Mouse (Mus musculus) MEL (cell line): ENCODE measurements around the gene Eef2. TPM values are rescaled to one million over a fixed set of nuclear protein-coding genes. Genes with fewer than 3 reads are reported as not detected.

Source experiments
- DNase-seq: peaks from one replicate; pipeline ENCODE4 v3.0.0; 2011; ENCODE audit warnings: low read depth, low spot score
- H3K27ac ChIP-seq: 2 replicates; pipeline ENCODE4 v1.5.1; 2012; ENCODE audit warnings: low read depth, mild to moderate bottlenecking, control low read depth, low read length, moderate library complexity; ENCODE audit not compliant: control insufficient read depth
- H3K27me3 ChIP-seq, 2 experiments: fragments of 150-350 bp in 1 of 2; sonication (generic) in 1 of 2; 2 replicates each; pipeline ENCODE4 v1.6.1; 2012; ENCODE audit warnings: low read length in 2 of 2, mild to moderate bottlenecking in 2 of 2, improper control_type of control experiment in 1 of 2, moderate library complexity in 1 of 2; ENCODE audit not compliant: insufficient read depth in 2 of 2, control insufficient read depth in 1 of 2
- H3K36me3 ChIP-seq, 2 experiments: 2 replicates each; pipeline ENCODE4 v1.6.1; 2012 to 2014; ENCODE audit warnings: low read length in 2 of 2, improper control_type of control experiment in 1 of 2, inconsistent platforms in 1 of 2, mild to moderate bottlenecking in 1 of 2; ENCODE audit not compliant: insufficient read depth in 2 of 2, control insufficient read depth in 1 of 2
- H3K4me1 ChIP-seq, 2 experiments: fragments of 150-350 bp in 1 of 2; sonication (generic) in 1 of 2; 2 replicates each; pipeline ENCODE4 v1.6.1; 2012; ENCODE audit warnings: low read length in 2 of 2, improper control_type of control experiment in 1 of 2, mild to moderate bottlenecking in 1 of 2; ENCODE audit not compliant: insufficient read depth in 2 of 2, control insufficient read depth in 1 of 2
- H3K4me3 ChIP-seq, 2 experiments: fragments of 150-350 bp in 1 of 2; sonication (generic) in 1 of 2; 2 replicates each; pipeline ENCODE4 v1.5.1; 2012; ENCODE audit warnings: low read depth in 2 of 2, low read length in 2 of 2, mild to moderate bottlenecking in 2 of 2, moderate library complexity in 2 of 2, control low read depth in 1 of 2, improper control_type of control experiment in 1 of 2; ENCODE audit not compliant: control insufficient read depth in 1 of 2, insufficient read depth in 1 of 2
- H3K79me2 ChIP-seq: 2 replicates; pipeline ENCODE4 v1.6.1; 2012; ENCODE audit warnings: mild to moderate bottlenecking, low read length, moderate library complexity; ENCODE audit not compliant: control insufficient read depth, poor library complexity, insufficient read depth
- H3K9ac ChIP-seq: 2 replicates; pipeline ENCODE4 v1.6.1; 2012; ENCODE audit warnings: low read depth, mild to moderate bottlenecking, control low read depth, low read length, moderate library complexity; ENCODE audit not compliant: control insufficient read depth, poor library complexity, severe bottlenecking
- H3K9me3 ChIP-seq: fragments of 150-350 bp; sonication (generic); replicated peaks from 2 replicates; pipeline ENCODE4 v1.6.1; 2012; ENCODE audit warnings: mild to moderate bottlenecking, low read length, improper control_type of control experiment, moderate library complexity; ENCODE audit not compliant: insufficient read depth
- CHD2 ChIP-seq: IDR thresholded peaks from 2 replicates; pipeline ENCODE4 v1.6.1; 2011; ENCODE audit warnings: low read length, improper control_type of control experiment
- E2F4 ChIP-seq: IDR thresholded peaks from 2 replicates; pipeline ENCODE4 v1.6.1; 2011; ENCODE audit warnings: low read depth, low read length, improper control_type of control experiment, borderline replicate concordance
- ELF1 ChIP-seq: IDR thresholded peaks from 2 replicates; pipeline ENCODE4 v1.6.1; 2014; ENCODE audit warnings: low read depth, mild to moderate bottlenecking, inconsistent platforms, low read length, improper control_type of control experiment, moderate library complexity
- GABPA ChIP-seq: IDR thresholded peaks from 2 replicates; pipeline ENCODE4 v1.6.1; 2012; ENCODE audit warnings: low read depth, mild to moderate bottlenecking, inconsistent platforms, low read length, improper control_type of control experiment, moderate library complexity
- HCFC1 ChIP-seq: IDR thresholded peaks from 2 replicates; pipeline ENCODE4 v1.6.1; 2012; ENCODE audit warnings: low read depth, mild to moderate bottlenecking, inconsistent platforms, low read length, improper control_type of control experiment, moderate library complexity
- MAFK ChIP-seq: IDR thresholded peaks from 2 replicates; pipeline ENCODE4 v1.6.1; 2011; ENCODE audit warnings: low read depth, mild to moderate bottlenecking, low read length, improper control_type of control experiment, borderline replicate concordance
- MXI1 ChIP-seq: IDR thresholded peaks from 2 replicates; pipeline ENCODE4 v1.6.1; 2011; ENCODE audit warnings: mild to moderate bottlenecking, low read depth, low read length, improper control_type of control experiment
- NELFE ChIP-seq: IDR thresholded peaks from 2 replicates; pipeline ENCODE4 v1.6.1; 2011; ENCODE audit warnings: low read depth, low read length, improper control_type of control experiment
- NRF1 ChIP-seq: IDR thresholded peaks from 2 replicates; pipeline ENCODE4 v1.6.1; 2014; ENCODE audit warnings: low read depth, mild to moderate bottlenecking, inconsistent platforms, low read length, improper control_type of control experiment, moderate library complexity; ENCODE audit not compliant: poor library complexity, insufficient read depth, severe bottlenecking
- POLR2A ChIP-seq, 2 experiments: IDR thresholded peaks; 2 replicates each; pipeline ENCODE4 v1.6.1; 2011 to 2012; ENCODE audit warnings: low read length in 2 of 2, mild to moderate bottlenecking in 2 of 2, control low read depth in 1 of 2, improper control_type of control experiment in 1 of 2, low read depth in 1 of 2, moderate library complexity in 1 of 2; ENCODE audit not compliant: control insufficient read depth in 1 of 2, insufficient read depth in 1 of 2, poor library complexity in 1 of 2
- POLR2AphosphoS2 ChIP-seq: IDR thresholded peaks from 2 replicates; pipeline ENCODE4 v1.6.1; 2011; ENCODE audit warnings: low read length, improper control_type of control experiment
- RAD21 ChIP-seq: IDR thresholded peaks from 2 replicates; pipeline ENCODE4 v1.6.1; 2011; ENCODE audit warnings: mild to moderate bottlenecking, low read depth, low read length, improper control_type of control experiment
- SMC3 ChIP-seq: IDR thresholded peaks from 2 replicates; pipeline ENCODE4 v1.6.1; 2011; ENCODE audit warnings: low read depth, low read length, improper control_type of control experiment
- TBP ChIP-seq: IDR thresholded peaks from 2 replicates; pipeline ENCODE4 v1.8.0; 2011; ENCODE audit warnings: low read depth, low read length, improper control_type of control experiment
- TCF12 ChIP-seq: IDR thresholded peaks from 2 replicates; pipeline ENCODE4 v1.6.1; 2014; ENCODE audit warnings: low read depth, mild to moderate bottlenecking, inconsistent platforms, low read length, improper control_type of control experiment, moderate library complexity
- UBTF ChIP-seq: IDR thresholded peaks from 2 replicates; pipeline ENCODE4 v1.6.1; 2012; ENCODE audit warnings: low read depth, mild to moderate bottlenecking, inconsistent platforms, low read length, improper control_type of control experiment, moderate library complexity, borderline replicate concordance; ENCODE audit not compliant: insufficient read depth
- ZKSCAN1 ChIP-seq: IDR thresholded peaks from 2 replicates; pipeline ENCODE4 v1.6.1; 2012; ENCODE audit warnings: low read depth, mild to moderate bottlenecking, inconsistent platforms, low read length, improper control_type of control experiment, moderate library complexity
- ZNF384 ChIP-seq: IDR thresholded peaks from 2 replicates; pipeline ENCODE4 v1.6.1; 2012; ENCODE audit warnings: low read depth, mild to moderate bottlenecking, inconsistent platforms, low read length, improper control_type of control experiment
- polyA plus RNA-seq, 2 experiments: library from polyadenylated mRNA; stranded (reverse) in 1 of 2; unstranded in 1 of 2; fragments of >175 nt in 1 of 2; fragments of >200 nt in 1 of 2; gene quantifications; 2 replicates each; pipeline versions ENCODE4 v1.2.1 to v1.2.4; 2012; ENCODE audit warnings: low replicate concordance in 2 of 2, low read depth in 1 of 2; ENCODE audit not compliant: insufficient read length in 2 of 2, insufficient read depth in 1 of 2, missing spikeins in 1 of 2
- total RNA-seq: library from RNA; depleted of rRNA; stranded (reverse); fragments of 300-350 nt; gene quantifications from 2 replicates; pipeline ENCODE4 v1.2.3, GENCODE M21; 2012

The Eef2 gene
- total and polyA plus RNA-seq, 3 experiments, result 2,863 to 4,586 (median 3,442) TPM

DNA sequence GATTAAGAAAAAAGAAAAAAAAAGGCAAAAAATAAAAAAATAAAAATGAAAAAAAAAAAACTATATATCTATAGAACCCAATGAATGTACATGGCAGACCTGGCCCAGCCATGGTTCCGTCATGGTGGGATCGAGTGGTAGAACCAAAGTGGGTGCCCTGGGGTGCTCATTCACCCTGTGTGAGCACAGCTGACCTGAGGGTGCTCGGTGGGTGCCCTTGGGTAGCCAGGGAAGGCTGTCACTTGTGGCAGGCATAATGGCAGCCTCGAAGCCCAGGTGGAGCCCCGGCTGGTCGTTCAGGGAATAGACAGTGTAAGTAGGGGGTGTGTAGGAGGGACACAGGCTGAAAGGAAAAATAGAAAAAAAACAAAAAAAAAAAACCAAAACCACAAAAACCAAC, 25.2 kb upstream of the Eef2 start:
- H3K4me1 ChIP-seq, result no peaks in the 10 kb centered on the region
- TF ChIP-seq ELF1 (no peak), ZNF384 (0 out of 2 replicates have a peak, but pooled peaks have one; percentile 25), POLR2A (IDR thresholded peaks at IDR 0.05; ENCODE audit: control insufficient read depth in 1 of 2, insufficient read depth in 1 of 2, low read depth in 1 of 2, low read length in 2 of 2, poor library complexity in 1 of 2) (peak in 1 of 2 experiments; percentile 37; a peak in 1 of 4 replicates)
- H3K36me3 ChIP-seq, result peaks cover 0 to 13% of the 10 kb centered on the region in 2 experiments; a peak in 2 of 4 replicates

DNA sequence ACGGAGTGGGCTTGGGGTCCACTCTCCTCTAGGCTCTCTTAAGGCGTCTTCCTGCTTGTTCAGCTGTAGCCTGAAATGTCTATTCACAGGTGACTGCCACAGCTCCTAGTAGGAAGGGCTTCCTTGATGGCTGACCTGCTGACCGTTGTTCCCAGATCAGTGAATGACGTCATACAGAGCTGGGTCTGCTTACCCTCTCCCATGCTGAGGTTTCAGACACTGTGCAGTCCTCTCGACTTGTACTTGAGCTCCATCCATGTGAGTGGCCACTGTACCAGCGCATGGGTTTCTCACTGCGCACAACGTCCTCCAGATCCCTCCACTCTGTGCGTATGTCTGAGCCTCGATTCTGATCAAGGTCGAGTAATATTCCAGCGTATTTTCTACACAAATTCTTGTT, 23.8 kb upstream of the Eef2 start:
- H3K4me1 ChIP-seq, result no peaks in the 10 kb centered on the region
- no peak overlapping the region for H3K9ac ChIP-seq
- no peaks in the 10 kb centered on the region for H3K27me3 ChIP-seq
- H3K9me3 ChIP-seq, result no peaks in the 10 kb centered on the region
- DNase-seq, result no peak
- H3K79me2 ChIP-seq, result peaks cover 3% of the 10 kb centered on the region; the same call in 1 of the 2 replicates
- no peak overlapping the region for H3K27ac ChIP-seq
- peaks cover 0 to 8% of the 10 kb centered on the region in 2 experiments; a peak in 2 of 4 replicates for H3K36me3 ChIP-seq
- no peak overlapping the region for H3K4me3 ChIP-seq
- TF ChIP-seq NELFE (no peak), POLR2AphosphoS2 (no peak), HCFC1 (no peak), RAD21 (no peak), MAFK (no peak)
- TF ChIP-seq, all 39 proteins: peak for 0

More for the DNA sequence above, 25.2 kb upstream of the Eef2 start:
- DNase-seq, result no peak
- H3K79me2 ChIP-seq, result peaks cover 14% of the 10 kb centered on the region
- no peak overlapping the region for H3K9ac ChIP-seq
- H3K27me3 ChIP-seq, result no peaks in the 10 kb centered on the region
- no peak overlapping the region for H3K4me3 ChIP-seq
- H3K9me3 ChIP-seq, result no peaks in the 10 kb centered on the region
- H3K27ac ChIP-seq, result no peak overlapping the region

DNA sequence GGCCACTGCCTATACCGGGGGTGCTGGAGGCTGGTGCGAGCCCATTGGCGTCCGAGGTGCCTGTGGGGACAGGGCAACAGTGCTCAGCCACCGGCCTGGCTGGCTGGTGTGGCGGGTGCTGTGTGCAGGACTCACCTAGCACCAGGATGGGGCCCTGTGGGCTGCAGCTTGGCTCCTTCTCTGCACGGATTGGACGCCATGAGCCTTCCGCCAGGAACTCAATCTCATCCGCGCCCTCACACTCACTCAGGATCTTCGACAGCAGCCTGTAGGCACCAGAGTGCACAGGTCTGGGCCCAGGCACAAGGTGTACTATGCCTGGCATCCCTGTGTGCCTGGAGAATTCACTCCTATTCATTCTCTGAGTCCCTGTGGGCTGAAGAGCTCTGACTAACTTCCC, 22.1 kb upstream of the Eef2 start:
- no peak for TF ChIP-seq GABPA
- no peak for TF ChIP-seq ZKSCAN1
- TF ChIP-seq TBP, result no peak
- TF ChIP-seq MXI1, result no peak
- no peak for TF ChIP-seq TCF12
- TF ChIP-seq UBTF, result no peak
- TF ChIP-seq CHD2, result no peak
- TF ChIP-seq HCFC1, result no peak
- no peak for TF ChIP-seq E2F4
- TF ChIP-seq SMC3, result no peak
- no peak for TF ChIP-seq NRF1
- no peaks in the 10 kb centered on the region for H3K27me3 ChIP-seq
- peaks cover 0 to 5% of the 10 kb centered on the region in 2 experiments; a peak in 2 of 4 replicates for H3K36me3 ChIP-seq
- DNase-seq, result no peak
- H3K27ac ChIP-seq, result no peak overlapping the region
- no peaks in the 10 kb centered on the region for H3K4me1 ChIP-seq
- no peaks in the 10 kb centered on the region for H3K9me3 ChIP-seq
- H3K4me3 ChIP-seq, result no peak overlapping the region
- no peak overlapping the region for H3K9ac ChIP-seq
- H3K79me2 ChIP-seq, result peaks cover 3% of the 10 kb centered on the region; the same call in 1 of the 2 replicates
